Mouse (Mus musculus) heart, adult 18-20 months (tissue): ENCODE measurements around the gene Igf2bp2. TPM values are rescaled to one million over a fixed set of nuclear protein-coding genes. Genes with fewer than 3 reads are reported as not detected.
A peak's percentile ranks its signal among the peaks of the same experiment; 100 is the strongest.

Source experiments
- DNase-seq, 2 experiments: peaks; one replicate each; pipeline ENCODE4 v3.0.0; 2021 to 2022; ENCODE audit warnings: mixed read lengths in 1 of 2
- long read RNA-seq, 2 experiments: library from polyadenylated mRNA; stranded (forward); transcript quantifications; one replicate each; pipeline ENCODE4 v2.0.0; 2021
- total RNA-seq, 2 experiments: library from RNA; stranded (reverse); gene quantifications; 2 replicates each; pipeline ENCODE4 v1.2.3; 2021

The Igf2bp2 gene
- 1 to 10 TPM; 4.1 to 6.1 TPM for total RNA-seq
- long read RNA-seq, experiment 1, partial matches to known transcripts: 1 of 4 reads
- long read RNA-seq, experiment 1, other reads (novel, unspliced or antisense): 1 of 4 reads
- long read RNA-seq, experiment 2, partial matches to known transcripts: 1 of 2 reads
- long read RNA-seq, experiment 2, other reads (novel, unspliced or antisense): 0 of 2 reads

DNA sequence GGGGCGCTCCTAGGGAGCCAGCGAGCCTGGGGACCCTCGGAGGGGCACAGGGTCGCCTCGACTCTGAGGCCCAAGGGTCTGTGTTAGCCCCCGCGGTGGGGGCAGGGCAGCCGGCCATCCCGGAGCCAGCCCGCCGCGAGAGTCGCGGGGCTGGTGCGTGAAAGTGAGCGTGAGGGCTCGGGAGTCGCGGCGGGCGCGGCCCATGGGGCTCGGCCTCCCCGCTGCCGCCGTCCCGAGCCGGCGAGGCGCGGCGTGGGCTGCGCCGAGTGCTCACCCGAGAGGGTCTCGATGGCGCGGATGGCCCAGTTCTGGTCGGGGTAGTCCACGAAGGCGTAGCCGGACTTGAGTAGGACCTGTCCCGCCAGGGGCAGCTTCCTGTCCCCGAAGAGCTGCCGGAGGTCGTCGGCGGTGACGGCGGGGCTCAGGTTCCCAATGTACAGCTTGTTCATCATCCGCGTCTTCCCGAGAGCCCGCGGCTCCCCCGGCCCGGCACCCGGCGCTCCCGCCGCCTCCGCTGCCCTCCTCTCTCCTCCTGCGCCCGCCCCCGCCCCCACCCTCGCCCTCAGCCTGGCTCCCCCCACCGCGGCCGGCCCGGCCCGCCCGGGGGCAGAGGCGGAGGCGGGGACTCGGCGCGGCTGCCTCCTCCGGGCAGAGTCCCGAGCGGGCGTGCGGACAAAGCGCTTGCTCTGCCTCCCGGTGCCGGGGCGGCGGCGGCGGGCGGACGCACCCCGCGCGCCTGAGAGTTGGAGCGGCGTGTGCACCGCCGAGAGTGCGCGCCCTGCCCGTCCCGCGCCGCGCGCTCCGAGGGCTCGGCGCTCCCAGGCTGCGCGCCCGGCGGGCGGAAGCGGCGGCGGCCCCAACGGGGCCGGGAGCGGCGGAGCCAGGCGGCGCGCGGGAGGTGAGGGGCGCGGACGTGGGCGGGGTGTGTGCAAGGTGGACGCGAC is at the start of gene Igf2bp2:
TSS of gene Igf2bp2 (minus strand) at position 788 of the 944 bp plus-strand sequence.
- peak; percentile 66 to 67 for DNase-seq

- DNase-seq: no peak
Measured at GRCm38 (mm10) chr16:22203501-22203900, 40.4 kb upstream of the Igf2bp2 start.

- no peak for DNase-seq
Measured at GRCm38 (mm10) chr16:22201858-22202257, 38.8 kb upstream of the Igf2bp2 start.

GRCm38 (mm10) chr16:22200476-22200875 is 37.4 kb upstream of the Igf2bp2 start:
- no peak for DNase-seq

GRCm38 (mm10) chr16:22187366-22187765 is 24.3 kb upstream of the Igf2bp2 start:
- no peak for DNase-seq

- no peak for DNase-seq
Measured at GRCm38 (mm10) chr16:22185411-22185810, 22.3 kb upstream of the Igf2bp2 start.

DNA sequence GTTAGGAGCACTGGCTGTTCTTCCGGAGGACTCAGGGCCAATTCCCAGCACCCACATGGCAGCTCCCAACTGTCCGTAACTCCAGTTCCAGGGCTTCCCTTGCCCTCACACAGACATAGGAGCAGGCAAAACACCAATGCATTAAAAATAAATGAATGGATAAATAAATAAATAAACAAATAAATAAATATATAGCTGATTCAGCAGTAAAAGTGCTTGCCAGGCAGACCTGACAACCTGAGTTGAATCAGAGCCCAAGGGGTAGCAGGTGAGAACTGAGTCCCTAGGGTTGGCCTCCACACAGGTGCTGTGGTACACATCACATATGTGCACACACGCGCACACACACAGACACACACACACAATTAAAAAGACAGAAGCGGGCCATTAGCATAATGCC is 21.0 kb upstream of the Igf2bp2 start:
- no peak for DNase-seq

GRCm38 (mm10) chr16:22182286-22182685 is 19.2 kb upstream of the Igf2bp2 start:
- no peak for DNase-seq

DNA sequence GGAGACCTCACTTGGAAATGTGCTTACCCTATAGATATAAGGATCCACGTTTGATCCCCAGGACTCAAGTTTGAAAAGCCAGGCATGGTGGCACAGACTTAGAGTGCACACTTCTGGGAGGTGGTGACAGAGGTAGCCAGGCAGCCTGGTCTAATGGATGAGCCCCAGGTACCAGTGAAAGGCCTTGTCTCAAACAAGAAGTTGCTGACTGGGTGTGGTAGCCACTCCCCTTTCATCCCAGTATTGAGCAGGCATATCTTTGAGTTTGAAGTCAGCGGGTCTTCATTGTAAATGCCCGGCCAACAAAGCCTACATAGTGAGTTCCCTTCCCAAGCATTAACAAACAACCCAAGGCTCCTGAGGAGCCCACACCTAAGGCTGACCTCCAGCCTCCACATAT is 15.7 kb upstream of the Igf2bp2 start:
- no peak for DNase-seq

DNA sequence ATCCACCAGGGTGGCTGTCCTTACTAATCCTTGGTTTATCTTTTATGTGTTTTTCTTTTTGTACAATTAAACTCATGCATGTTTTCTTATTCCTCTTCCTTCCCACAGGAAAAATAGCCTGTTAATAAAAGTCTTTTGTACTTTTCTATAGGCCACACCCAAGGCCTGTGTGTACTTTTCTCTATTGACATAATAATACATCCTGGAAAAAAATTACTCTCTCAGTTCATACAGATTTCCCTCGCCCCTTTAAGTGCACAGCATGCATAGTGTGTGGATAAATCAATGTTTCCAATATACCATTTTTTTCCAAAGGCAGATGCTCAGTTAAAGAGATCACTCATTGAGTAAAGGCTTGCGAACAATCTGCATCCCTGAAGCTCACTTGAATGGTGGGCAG is 14.9 kb upstream of the Igf2bp2 start:
- DNase-seq: no peak

- DNase-seq: peak; percentile 60 to 74
Measured at GRCm38 (mm10) chr16:22168731-22169130, 5.6 kb upstream of the Igf2bp2 start.

GRCm38 (mm10) chr16:22165556-22165955 is 2.5 kb upstream of the Igf2bp2 start:
- DNase-seq: no peak

DNA sequence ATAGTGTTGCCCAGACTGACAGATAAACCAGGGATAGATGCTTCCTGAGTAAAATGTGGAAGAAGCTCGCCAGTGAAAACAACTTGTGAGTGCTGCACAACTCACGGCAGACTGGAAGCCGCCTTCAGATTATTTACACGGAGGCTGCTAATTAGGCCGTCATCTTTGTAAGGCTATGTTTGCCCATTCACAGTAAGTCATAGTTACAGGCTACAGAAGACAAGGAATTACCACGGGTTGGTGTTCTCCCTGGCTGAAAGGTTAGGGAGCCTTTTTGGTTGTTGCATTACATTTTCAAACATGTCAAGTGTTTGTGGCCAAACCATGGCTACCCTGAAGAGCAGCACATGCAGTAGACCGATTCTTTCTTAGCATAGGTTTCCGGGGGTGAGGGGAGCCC is 1.3 kb upstream of the Igf2bp2 start:
- DNase-seq: no peak

- DNase-seq: peak; percentile 34 to 50
Measured at GRCm38 (mm10) chr16:22163456-22163851, 355 bp upstream of the Igf2bp2 start.

DNA sequence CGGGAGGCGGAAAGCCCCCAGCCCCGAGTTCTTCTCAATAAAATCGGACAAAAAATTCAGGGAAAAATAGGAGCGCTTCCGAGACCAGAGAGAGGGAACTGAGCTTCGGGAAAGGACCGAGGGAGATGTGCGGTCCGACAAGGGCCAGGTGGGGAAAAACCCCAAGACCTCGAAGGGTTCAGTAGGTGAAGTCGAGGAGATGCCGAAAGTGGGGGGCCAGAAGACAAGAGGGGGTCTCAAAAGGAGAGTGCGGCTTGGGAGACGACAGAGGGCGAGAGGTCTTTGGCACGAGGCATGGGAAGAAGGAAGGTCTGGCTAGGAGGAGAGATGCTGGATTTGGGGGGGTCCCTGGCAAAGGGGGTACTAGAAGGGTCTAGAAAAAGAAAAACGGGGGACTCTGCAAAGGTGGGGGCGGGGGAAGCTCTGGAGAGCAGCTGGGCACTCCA is 1.0 kb downstream of the Igf2bp2 start:
- peak in 1 of 2 experiments; percentile 46 for DNase-seq

GRCm38 (mm10) chr16:22161351-22162065 is 1.6 kb downstream of the Igf2bp2 start:
- DNase-seq: peak; percentile 8 to 50

- DNase-seq: peak in 1 of 2 experiments; percentile 28
Measured at GRCm38 (mm10) chr16:22160386-22161145, 2.5 kb downstream of the Igf2bp2 start.

DNA sequence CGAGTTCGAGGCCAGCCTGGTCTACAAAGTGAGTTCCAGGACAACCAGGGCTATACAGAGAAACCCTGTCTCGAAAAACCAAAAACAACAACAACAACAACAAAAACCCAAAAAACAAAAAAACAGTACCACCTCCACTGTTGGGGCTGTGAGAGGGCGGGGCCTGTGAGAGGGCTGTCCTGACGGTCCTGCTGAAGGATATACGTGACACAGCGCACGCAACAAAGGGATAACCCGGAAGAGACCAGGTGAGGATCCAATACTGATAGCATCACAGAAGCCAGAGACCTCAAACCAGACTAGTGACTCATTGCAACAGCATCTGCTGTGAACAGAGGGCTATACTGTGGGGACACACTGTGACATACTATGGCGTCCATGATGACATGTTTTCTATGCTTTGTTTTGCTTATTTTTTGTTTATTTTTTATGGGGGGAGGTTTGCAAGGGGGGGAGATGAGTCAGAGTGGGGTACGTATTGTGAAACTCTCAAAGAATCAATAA is 10.1 kb downstream of the Igf2bp2 start:
- DNase-seq: no peak

DNA sequence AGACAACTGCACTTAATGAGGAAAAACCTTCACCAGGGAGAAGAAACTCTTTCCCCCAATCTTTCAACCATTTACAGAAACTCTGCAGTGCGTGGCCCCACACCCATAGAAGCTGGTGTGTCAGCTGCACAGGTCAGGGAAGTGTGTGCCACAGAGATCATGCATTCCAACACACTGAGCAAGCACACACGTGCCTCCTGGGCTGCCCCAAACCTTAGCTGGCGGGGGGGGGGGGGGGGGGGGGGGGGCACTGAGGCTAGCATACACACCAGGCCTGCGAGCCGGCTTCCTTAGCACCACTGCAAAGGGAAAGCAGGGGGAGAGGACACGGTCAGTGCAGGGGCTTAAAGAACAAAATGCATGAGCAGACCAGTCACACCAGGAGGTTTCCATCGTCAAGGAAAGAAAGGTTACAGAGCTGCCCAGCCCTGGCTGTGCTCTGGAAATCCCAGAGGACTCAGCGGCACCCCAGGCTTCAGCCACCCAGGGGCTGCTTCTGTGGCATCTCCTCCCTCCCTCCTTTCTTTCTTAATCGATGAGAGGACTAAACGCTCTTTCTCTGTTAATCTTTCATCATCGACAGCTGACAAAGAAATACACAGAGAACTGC is 11.3 kb downstream of the Igf2bp2 start:
- peak in 1 of 2 experiments; percentile 20 for DNase-seq

DNA sequence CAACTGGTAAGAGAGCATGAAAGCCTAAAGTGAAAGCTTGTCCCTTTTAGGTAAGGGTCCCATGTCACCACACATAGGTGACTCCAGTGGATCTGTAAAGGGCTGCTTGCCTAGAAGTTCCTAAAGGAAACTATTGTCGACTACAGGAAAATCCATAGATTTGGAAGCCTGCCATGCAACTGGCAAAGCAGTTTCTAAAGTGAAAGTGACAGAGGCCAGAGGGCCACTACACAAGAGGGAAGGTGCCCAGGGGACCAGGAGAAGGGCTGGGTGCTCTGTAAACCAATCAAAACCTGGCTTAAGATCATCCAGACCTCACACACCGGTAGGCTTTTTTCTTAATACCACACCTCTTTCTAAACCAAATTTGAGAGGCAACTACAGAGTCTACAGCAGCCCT is 12.7 kb downstream of the Igf2bp2 start:
- DNase-seq: peak; percentile 9 to 28

DNA sequence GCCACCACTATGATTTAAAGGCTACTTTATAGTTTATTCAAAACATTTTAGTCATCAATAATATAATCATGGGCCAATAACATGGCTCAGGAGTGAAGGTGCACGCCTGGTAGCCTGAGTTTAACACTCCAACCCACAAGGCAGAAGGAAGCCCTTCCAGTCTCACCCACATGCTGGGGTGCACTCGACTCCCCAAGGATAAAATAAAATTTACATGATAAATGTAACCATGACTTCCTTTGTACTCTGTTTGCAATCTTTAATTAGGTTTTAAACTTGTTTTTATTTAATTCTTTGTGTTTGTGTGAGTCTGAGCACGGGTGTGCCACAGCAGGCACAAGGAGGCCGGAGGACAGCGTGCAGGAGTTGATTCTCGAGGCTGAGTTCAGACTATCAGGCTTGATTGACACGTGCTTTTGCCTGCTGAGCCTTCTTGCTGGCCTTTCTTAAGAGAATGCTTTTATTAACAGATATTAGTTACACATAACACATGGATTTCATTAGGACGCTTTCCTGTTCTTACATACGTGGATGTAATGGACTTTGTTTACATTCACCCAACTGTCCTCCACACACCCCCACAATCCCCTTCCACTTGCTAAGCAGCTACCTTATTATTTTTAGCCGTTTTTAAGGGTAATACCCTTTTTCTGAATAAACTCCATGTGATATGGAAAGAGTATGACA is 13.3 kb downstream of the Igf2bp2 start:
- no peak for DNase-seq
